Mouse (Mus musculus) forebrain, embryonic 12.5 days (tissue): ENCODE measurements at regions not wholly inside any gene's neighbourhood (a gene's known extent, or its start where the extent isn't known, plus 50 kb on each side); places are given as distances from the start of the nearest gene placed in this dataset.
A peak's percentile ranks its signal among the peaks of the same experiment; 100 is the strongest.

Experiments
- ATAC-seq: fragments of 200-750 bp; cut with Nextera tagmentation; 2 replicates; pipeline ENCODE4 v1.8.0; 2017; ENCODE audit warnings: moderate TSS enrichment; ENCODE audit not compliant: low FRiP score
- H3K27ac ChIP-seq: fragments of 300-500 bp; sonication (generic); 2 replicates; pipeline ENCODE4 v1.5.1; 2016; ENCODE audit warnings: mild to moderate bottlenecking
- H3K27me3 ChIP-seq: fragments of 300-500 bp; sonication (generic); 2 replicates; pipeline ENCODE4 v1.6.1; 2016; ENCODE audit warnings: mild to moderate bottlenecking
- H3K36me3 ChIP-seq: fragments of 300-500 bp; sonication (generic); replicated peaks from 2 replicates; pipeline ENCODE4 v1.6.1; 2016; ENCODE audit warnings: mild to moderate bottlenecking
- H3K4me1 ChIP-seq: fragments of 300-500 bp; sonication (generic); 2 replicates; pipeline ENCODE4 v1.6.1; 2016
- H3K4me2 ChIP-seq: fragments of 300-500 bp; sonication (generic); 2 replicates; pipeline ENCODE4 v1.6.1; 2016; ENCODE audit warnings: mild to moderate bottlenecking, moderate library complexity
- H3K4me3 ChIP-seq: fragments of 300-500 bp; sonication (generic); replicated peaks from 2 replicates; pipeline ENCODE4 v1.5.1; 2016; ENCODE audit warnings: mild to moderate bottlenecking
- H3K9ac ChIP-seq: fragments of 300-500 bp; sonication (generic); 2 replicates; pipeline ENCODE4 v1.6.1; 2016; ENCODE audit warnings: mild to moderate bottlenecking
- H3K9me3 ChIP-seq: fragments of 300-500 bp; sonication (generic); 2 replicates; pipeline ENCODE4 v1.6.1; 2016
- WGBS: fragments of 180-500 bp; shearing (Covaris S2); methylation state at CpG from one replicate; pipeline ENCODE4 v1.1.7; 2016; 5-methylcytosine and 5-hydroxymethylcytosine counted together

- 88% methylated on average over 2 of the region's 2 CpGs for WGBS
- Histone ChIP-seq H3K4me1 (no peaks in the 10 kb centered on the region), H3K27me3 (no peaks in the 10 kb centered on the region), H3K4me3 (no peak overlapping the region), H3K27ac (no peak overlapping the region), H3K4me2 (no peak overlapping the region), H3K9me3 (no peaks in the 10 kb centered on the region), H3K36me3 (no peaks in the 10 kb centered on the region), H3K9ac (no peak overlapping the region)
- ATAC-seq, result no peak
Observed at GRCm38 (mm10) chr14:97170841-97171240, 651.9 kb upstream of the Klhl1 start.

DNA sequence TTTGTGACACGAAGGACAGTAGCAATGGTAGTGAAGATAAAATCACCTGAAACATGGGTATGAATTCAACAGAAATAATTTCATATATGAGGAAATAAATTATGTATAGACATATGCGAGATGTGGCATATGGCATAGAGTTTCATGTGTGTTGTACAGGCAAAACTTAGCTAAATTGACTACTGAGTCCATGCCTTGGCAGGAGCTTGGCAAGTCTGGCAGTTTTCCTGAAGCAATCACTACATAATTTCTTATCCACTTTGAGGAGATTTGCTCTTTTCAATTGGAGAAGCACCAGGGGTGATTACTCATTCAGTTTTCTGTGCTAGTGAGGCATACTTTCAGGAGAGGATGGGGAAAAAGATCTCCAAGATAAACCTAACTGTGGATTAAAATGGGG lies 646.9 kb upstream of the Klhl1 start:
- no peaks in the 10 kb centered on the region for H3K36me3 ChIP-seq
- no peaks in the 10 kb centered on the region for H3K9me3 ChIP-seq
- no peak overlapping the region for H3K4me3 ChIP-seq
- ATAC-seq, result no peak
- H3K4me2 ChIP-seq, result no peak overlapping the region
- H3K27me3 ChIP-seq, result no peaks in the 10 kb centered on the region
- WGBS, result 89% methylated on average over 2 of the region's 2 CpGs
- no peak overlapping the region for H3K9ac ChIP-seq
- H3K4me1 ChIP-seq, result no peaks in the 10 kb centered on the region
- no peak overlapping the region for H3K27ac ChIP-seq

- Histone ChIP-seq H3K4me2 (no peak overlapping the region), H3K4me3 (no peak overlapping the region), H3K27me3 (no peaks in the 10 kb centered on the region), H3K4me1 (no peaks in the 10 kb centered on the region), H3K9ac (no peak overlapping the region), H3K36me3 (no peaks in the 10 kb centered on the region), H3K9me3 (no peaks in the 10 kb centered on the region), H3K27ac (no peak overlapping the region)
- no peak for ATAC-seq
- 91% methylated on average over 9 of the region's 9 CpGs for WGBS
Observed at GRCm38 (mm10) chr14:97148997-97149653, 630.2 kb upstream of the Klhl1 start.

DNA sequence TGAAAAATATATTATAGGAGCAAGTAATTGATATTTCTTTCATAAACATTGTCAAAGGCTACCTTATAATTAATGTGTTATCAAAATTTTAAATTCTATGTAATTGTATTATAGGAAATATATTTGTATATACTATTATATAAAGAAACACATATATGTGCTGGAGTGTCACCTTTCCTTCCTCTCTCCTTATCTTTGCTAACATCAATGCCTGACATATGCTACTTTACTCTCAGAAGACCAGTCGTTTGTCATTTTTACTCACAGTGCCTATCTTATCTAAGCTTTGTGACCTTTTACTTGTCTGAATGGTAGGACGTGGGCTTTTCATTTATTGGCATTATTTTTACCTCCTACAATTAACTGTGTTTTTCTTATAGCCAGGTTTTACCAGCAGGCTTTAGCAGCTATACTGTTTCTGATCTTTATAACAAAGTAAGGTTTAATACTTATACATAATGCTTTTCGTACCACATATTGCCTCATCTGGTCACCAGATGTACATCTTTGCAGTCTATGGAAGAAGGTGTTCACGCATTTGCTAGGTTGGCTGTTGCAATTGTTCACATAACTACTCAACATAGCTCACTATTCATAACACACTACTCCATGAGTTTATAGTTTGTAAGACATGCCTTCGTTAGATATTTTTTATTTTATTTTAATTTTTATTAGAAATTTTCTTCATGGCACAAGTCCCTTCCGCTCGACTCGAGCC lies 597.2 kb upstream of the Klhl1 start:
- WGBS, result 92% methylated on average over 8 of the region's 8 CpGs
- H3K27me3 ChIP-seq, result no peaks in the 10 kb centered on the region
- H3K27ac ChIP-seq, result no peak overlapping the region
- H3K36me3 ChIP-seq, result no peaks in the 10 kb centered on the region
- no peak for ATAC-seq
- H3K4me3 ChIP-seq, result no peak overlapping the region
- no peaks in the 10 kb centered on the region for H3K9me3 ChIP-seq
- H3K9ac ChIP-seq, result no peak overlapping the region
- H3K4me1 ChIP-seq, result no peaks in the 10 kb centered on the region
- H3K4me2 ChIP-seq, result no peak overlapping the region

- WGBS, result 40% methylated on average over 4 of the region's 4 CpGs
- H3K36me3 ChIP-seq, result no peaks in the 10 kb centered on the region
- no peak overlapping the region for H3K27ac ChIP-seq
- H3K27me3 ChIP-seq, result no peaks in the 10 kb centered on the region
- H3K4me1 ChIP-seq, result no peaks in the 10 kb centered on the region
- peak; percentile 74 for ATAC-seq
- no peak overlapping the region for H3K9ac ChIP-seq
- H3K9me3 ChIP-seq, result no peaks in the 10 kb centered on the region
- H3K4me2 ChIP-seq, result no peak overlapping the region
- H3K4me3 ChIP-seq, result no peak overlapping the region
Observed at GRCm38 (mm10) chr14:97101090-97101675, 582.3 kb upstream of the Klhl1 start.

DNA sequence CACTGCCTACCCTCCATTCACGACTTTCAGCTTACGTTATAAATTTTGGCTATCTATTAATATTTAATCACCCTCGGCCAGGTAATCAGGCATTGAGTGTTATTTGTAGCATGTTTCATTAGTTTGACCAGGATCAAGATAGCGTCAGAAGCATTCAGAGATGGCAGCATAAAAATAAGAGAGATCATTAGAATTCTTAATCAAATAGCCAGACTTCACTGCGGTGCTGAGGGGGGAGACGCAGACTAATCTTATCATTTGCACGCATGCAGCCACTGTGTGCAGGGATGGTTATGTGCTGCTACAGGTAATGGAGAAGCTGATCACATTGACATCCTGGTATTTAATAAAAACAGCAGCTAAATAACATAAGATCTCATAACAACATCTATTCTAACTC lies 574.5 kb upstream of the Klhl1 start:
- no peaks in the 10 kb centered on the region for H3K4me1 ChIP-seq
- H3K4me3 ChIP-seq, result no peak overlapping the region
- H3K9ac ChIP-seq, result no peak overlapping the region
- 92% methylated on average over 7 of the region's 7 CpGs for WGBS
- H3K9me3 ChIP-seq, result no peaks in the 10 kb centered on the region
- H3K36me3 ChIP-seq, result no peaks in the 10 kb centered on the region
- no peaks in the 10 kb centered on the region for H3K27me3 ChIP-seq
- no peak overlapping the region for H3K27ac ChIP-seq
- H3K4me2 ChIP-seq, result no peak overlapping the region
- no peak for ATAC-seq

GRCm38 (mm10) chr14:97088863-97089262 lies 570.0 kb upstream of the Klhl1 start:
- Histone ChIP-seq H3K9ac (no peak overlapping the region), H3K27ac (no peak overlapping the region), H3K36me3 (no peaks in the 10 kb centered on the region), H3K9me3 (no peaks in the 10 kb centered on the region), H3K4me2 (no peak overlapping the region), H3K27me3 (no peaks in the 10 kb centered on the region), H3K4me1 (peaks cover 5% of the 10 kb centered on the region), H3K4me3 (no peak overlapping the region)
- WGBS, result 94% methylated on average over 4 of the region's 4 CpGs
- ATAC-seq, result no peak

DNA sequence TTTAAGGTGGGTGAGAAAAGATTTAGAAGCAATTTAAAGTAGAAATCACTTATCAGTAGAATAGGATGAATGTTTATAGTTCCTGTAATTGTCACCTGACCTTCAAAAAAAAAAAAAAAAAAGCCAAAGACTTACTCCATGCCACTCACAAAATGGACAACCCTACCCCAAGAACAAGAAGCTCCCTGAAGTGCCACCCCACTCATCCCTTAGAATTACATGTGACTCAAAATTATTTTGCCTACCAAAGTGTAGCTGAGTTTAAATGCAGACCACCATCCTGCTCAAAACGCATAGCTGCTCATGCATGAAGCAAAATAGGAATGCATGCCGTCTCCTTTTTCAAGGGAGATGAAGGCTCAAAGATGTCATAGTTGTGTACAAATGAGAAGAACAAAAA lies 568.4 kb upstream of the Klhl1 start:
- 49% methylated on average over 2 of the region's 2 CpGs for WGBS
- ATAC-seq, result no peak

GRCm38 (mm10) chr14:97086363-97087309 lies 567.7 kb upstream of the Klhl1 start:
- WGBS, result 57% methylated on average over 5 of the region's 5 CpGs
- Histone ChIP-seq H3K36me3 (no peaks in the 10 kb centered on the region), H3K4me3 (no peak overlapping the region), H3K9ac (no peak overlapping the region), H3K4me2 (no peak overlapping the region), H3K27ac (no peak overlapping the region), H3K9me3 (no peaks in the 10 kb centered on the region), H3K27me3 (no peaks in the 10 kb centered on the region), H3K4me1 (peaks cover 5% of the 10 kb centered on the region)
- ATAC-seq, result no peak

More for the DNA sequence above, 568.4 kb upstream of the Klhl1 start:
- H3K9me3 ChIP-seq, result no peaks in the 10 kb centered on the region
- no peak overlapping the region for H3K4me3 ChIP-seq
- no peak overlapping the region for H3K27ac ChIP-seq
- no peak overlapping the region for H3K4me2 ChIP-seq
- peaks cover 5% of the 10 kb centered on the region for H3K4me1 ChIP-seq
- H3K9ac ChIP-seq, result no peak overlapping the region
- no peaks in the 10 kb centered on the region for H3K27me3 ChIP-seq
- H3K36me3 ChIP-seq, result no peaks in the 10 kb centered on the region

DNA sequence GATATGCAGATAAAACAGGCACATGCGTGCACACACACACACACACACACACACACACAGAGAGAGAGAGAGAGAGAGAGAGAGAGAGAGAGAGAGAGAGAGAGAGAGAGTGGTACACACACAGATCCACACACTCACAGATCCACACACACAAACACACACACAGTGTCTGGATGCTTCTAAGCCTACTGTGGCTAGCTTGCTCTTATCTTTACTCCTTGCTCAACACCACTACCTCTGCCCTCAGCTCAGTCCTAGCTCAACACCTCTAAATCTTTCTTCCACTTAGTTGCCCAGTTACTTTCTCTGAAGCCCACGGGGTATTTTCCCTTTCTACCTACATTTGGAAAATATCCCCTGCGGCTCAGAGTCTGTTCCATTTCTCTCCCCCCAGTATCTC lies 555.9 kb upstream of the Klhl1 start:
- Histone ChIP-seq H3K4me2 (no peak overlapping the region), H3K4me3 (no peak overlapping the region), H3K27ac (no peak overlapping the region), H3K9me3 (no peaks in the 10 kb centered on the region), H3K27me3 (no peaks in the 10 kb centered on the region), H3K36me3 (no peaks in the 10 kb centered on the region), H3K9ac (no peak overlapping the region), H3K4me1 (no peaks in the 10 kb centered on the region)
- WGBS, result 78% methylated on average over 3 of the region's 3 CpGs
- ATAC-seq, result no peak

DNA sequence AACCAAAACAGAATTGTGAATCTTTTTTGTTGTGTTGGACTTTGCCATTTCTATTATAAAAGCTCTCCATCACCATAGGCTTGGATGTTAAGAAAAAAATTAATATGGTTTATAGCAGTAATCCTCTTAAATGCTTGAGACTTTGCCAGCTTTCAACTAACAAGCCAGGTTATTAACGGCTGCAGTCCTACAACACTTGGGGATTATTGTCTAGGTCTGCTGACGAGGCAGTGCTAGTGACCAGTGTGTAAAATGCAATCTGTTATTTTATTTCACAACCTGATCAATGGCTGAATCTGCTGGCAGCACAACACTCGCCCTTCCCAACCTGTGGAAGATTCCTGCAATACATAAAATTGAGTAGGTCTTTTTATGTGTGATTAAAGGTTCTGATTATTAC lies 549.9 kb upstream of the Klhl1 start:
- Histone ChIP-seq H3K4me1 (no peaks in the 10 kb centered on the region), H3K27me3 (no peaks in the 10 kb centered on the region), H3K36me3 (no peaks in the 10 kb centered on the region), H3K9ac (no peak overlapping the region), H3K4me3 (no peak overlapping the region), H3K27ac (no peak overlapping the region), H3K9me3 (no peaks in the 10 kb centered on the region), H3K4me2 (no peak overlapping the region)
- ATAC-seq, result no peak
- 28% methylated on average over 3 of the region's 3 CpGs for WGBS

DNA sequence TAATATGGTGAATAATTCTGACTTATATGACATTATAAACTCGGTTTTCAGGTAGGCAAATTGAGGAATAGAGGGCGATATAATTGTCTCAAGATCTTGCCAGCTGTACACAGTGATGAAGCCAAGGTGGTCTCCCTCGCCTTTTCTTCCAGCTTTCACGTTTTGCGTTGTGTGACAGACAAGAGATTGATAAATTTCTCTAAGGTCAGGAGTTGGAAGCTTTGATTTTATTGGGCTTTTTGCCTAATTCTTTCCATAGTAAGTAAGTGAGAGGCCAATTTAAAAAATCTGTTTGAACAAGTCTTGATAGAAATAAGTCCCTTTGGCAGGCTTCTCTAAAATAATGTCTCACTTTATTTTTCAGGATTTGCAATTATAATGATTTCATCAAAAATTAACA lies 549.4 kb upstream of the Klhl1 start:
- Histone ChIP-seq H3K27me3 (no peaks in the 10 kb centered on the region), H3K36me3 (no peaks in the 10 kb centered on the region), H3K4me1 (no peaks in the 10 kb centered on the region), H3K9me3 (no peaks in the 10 kb centered on the region), H3K4me3 (no peak overlapping the region), H3K27ac (no peak overlapping the region), H3K4me2 (no peak overlapping the region), H3K9ac (no peak overlapping the region)
- 69% methylated on average over 5 of the region's 5 CpGs for WGBS
- no peak for ATAC-seq
